Mouse (Mus musculus) heart, embryonic 10.5 days (tissue): Measurements from ENCODE around the gene Olfml2a. TPM values are rescaled to one million over a fixed set of nuclear protein-coding genes. Genes with fewer than 3 reads are reported as not detected.
"Not testable (repeated sequence)": the region's sequence is repeated elsewhere in the genome, so short reads cannot be mapped to it uniquely, and the experiment has no call there.

Experiments used
- DNase-seq: peaks from one replicate; pipeline ENCODE4 v3.0.0-alpha.2; 2017; ENCODE audit warnings: low spot score
- H3K27ac ChIP-seq: fragments of 300-500 bp; sonication (generic); 2 replicates; pipeline ENCODE4 v1.5.1; 2016; ENCODE audit warnings: mild to moderate bottlenecking
- H3K27me3 ChIP-seq: fragments of 300-500 bp; sonication (generic); 2 replicates; pipeline ENCODE4 v1.6.1; 2016; ENCODE audit warnings: mild to moderate bottlenecking; ENCODE audit not compliant: poor library complexity, insufficient read depth, severe bottlenecking
- H3K36me3 ChIP-seq: fragments of 300-500 bp; sonication (generic); 2 replicates; pipeline ENCODE4 v1.6.1; 2016; ENCODE audit warnings: mild to moderate bottlenecking, moderate library complexity
- H3K4me1 ChIP-seq: fragments of 300-500 bp; sonication (generic); 2 replicates; pipeline ENCODE4 v1.6.1; 2016; ENCODE audit warnings: mild to moderate bottlenecking
- H3K4me3 ChIP-seq: fragments of 300-500 bp; sonication (generic); 2 replicates; pipeline ENCODE4 v1.5.1; 2016; ENCODE audit warnings: mild to moderate bottlenecking, moderate library complexity
- H3K9me3 ChIP-seq: fragments of 300-500 bp; sonication (generic); 2 replicates; pipeline ENCODE4 v1.6.1; 2016; ENCODE audit warnings: mild to moderate bottlenecking, moderate library complexity
- WGBS: fragments of 180-500 bp; shearing (Covaris S2); methylation state at CpG from one replicate; pipeline ENCODE4 v1.1.7; 2016; 5-methylcytosine and 5-hydroxymethylcytosine counted together
- polyA plus RNA-seq: library from polyadenylated mRNA; unstranded; fragments of >200 nt; fragmentation: Nextera tagmentation; extraction: Ambion mirVana; gene quantifications from 2 replicates; pipeline ENCODE4 v1.2.1, GENCODE M21; 2016

Olfml2a gene
- polyA plus RNA-seq, 1 experiment from 2014 or later, result 2.1 TPM

GRCm38 (mm10) chr2:39010144-39010543 is 78.4 kb downstream of the Olfml2a start:
- peaks cover 34% of the 10 kb centered on the region for H3K36me3 ChIP-seq
- WGBS, result 89% methylated on average over 5 of the region's 5 CpGs
- not testable (repeated sequence) for H3K9me3 ChIP-seq, DNase-seq, H3K27ac ChIP-seq, H3K4me3 ChIP-seq, H3K27me3 ChIP-seq
- peaks cover 27% of the 10 kb centered on the region for H3K4me1 ChIP-seq

DNA sequence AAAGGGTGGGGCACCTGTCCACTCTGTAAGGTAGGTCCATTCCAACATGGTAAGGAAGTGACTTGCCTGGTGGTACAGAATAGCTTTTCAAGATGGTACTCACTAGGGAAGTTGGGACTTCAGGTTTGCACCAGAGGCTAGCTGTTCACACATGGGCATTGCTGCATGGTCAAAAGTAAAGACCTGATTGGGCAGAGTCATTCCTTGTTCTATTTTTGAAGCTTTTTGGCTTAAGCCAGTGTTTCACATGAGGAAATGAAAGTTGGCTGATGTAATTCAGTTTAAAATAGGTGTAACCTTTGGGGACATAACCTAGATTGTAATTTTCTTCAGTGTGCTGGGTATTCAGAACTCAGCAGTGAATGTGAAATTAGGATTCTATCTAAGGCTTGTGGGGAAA is 79.5 kb downstream of the Olfml2a start:
- Histone ChIP-seq H3K27ac (no peak overlapping the region), H3K27me3 (no peaks in the 10 kb centered on the region), H3K36me3 (peaks cover 45% of the 10 kb centered on the region), H3K9me3 (no peaks in the 10 kb centered on the region), H3K4me3 (no peak overlapping the region), H3K4me1 (peaks cover 20% of the 10 kb centered on the region)
- DNase-seq, result no peak

DNA sequence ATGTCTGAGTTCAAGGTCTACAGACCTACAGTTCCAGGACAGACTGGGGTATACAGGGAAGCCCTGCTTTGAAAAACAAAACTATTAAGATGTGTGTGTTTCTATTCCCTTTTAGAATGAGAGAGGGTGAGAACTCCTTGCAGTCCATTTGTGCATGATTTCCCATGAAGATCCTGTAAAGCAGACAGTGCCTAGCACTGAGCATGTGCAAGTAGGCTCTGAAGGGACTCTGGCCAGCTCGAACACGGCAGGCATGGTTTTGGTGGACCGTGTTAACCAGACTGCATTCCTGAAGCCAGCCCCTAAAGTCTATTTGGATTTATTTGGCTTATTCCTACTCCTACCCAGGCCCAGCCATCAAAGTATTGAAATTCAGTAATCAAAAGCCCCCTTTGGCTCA is 80.2 kb downstream of the Olfml2a start:
- Histone ChIP-seq H3K9me3 (no peaks in the 10 kb centered on the region), H3K36me3 (peaks cover 52% of the 10 kb centered on the region), H3K4me3 (no peak overlapping the region), H3K27me3 (no peaks in the 10 kb centered on the region), H3K27ac (no peak overlapping the region), H3K4me1 (peaks cover 15% of the 10 kb centered on the region)
- no peak for DNase-seq
- WGBS, result 91% methylated on average over 3 of the region's 3 CpGs

DNA sequence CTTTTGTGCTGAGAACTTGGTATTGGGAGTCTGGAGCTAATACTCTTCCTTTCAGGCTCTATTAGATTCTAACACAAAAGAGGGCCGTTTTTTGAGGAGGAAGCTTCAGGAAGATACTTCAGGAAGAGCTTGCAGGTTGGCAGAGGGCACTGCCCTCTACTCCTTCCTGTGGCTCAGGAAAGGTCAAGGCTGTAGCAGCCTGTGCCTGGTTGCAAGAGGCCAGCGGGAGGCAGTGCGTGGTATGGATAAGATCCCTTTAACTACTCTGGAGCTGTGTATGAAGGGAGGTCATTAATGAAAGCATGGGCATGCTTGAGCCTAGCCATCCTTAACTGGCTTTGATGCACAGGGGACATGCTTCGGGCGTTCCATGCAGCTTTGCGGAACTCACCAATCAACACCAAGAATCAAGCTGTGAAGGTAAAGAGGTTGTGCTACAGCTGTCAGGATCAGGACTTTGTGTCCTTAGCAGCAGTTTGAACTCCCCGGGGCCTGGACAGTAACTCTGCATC is 81.0 kb downstream of the Olfml2a start:
- H3K4me3 ChIP-seq, result no peak overlapping the region
- WGBS, result 86% methylated on average over 7 of the region's 7 CpGs
- H3K27ac ChIP-seq, result no peak overlapping the region
- no peaks in the 10 kb centered on the region for H3K27me3 ChIP-seq
- H3K4me1 ChIP-seq, result peaks cover 12% of the 10 kb centered on the region
- peaks cover 55% of the 10 kb centered on the region for H3K36me3 ChIP-seq
- DNase-seq, result no peak
- no peaks in the 10 kb centered on the region for H3K9me3 ChIP-seq

Other genes with a start within 250 kb of the Olfml2a start
- not detected in 2 replicates for gene Nr5a1, start 217.4 kb upstream of the Olfml2a start, polyA plus RNA-seq
- 2.1 and 4.5 TPM in 2 replicates for gene Nr6a1, start 4.3 kb upstream of the Olfml2a start, polyA plus RNA-seq
- gene Wdr38, start 65.5 kb downstream of the Olfml2a start, polyA plus RNA-seq, result 0.89 and 1.4 TPM in 2 replicates
- gene Arpc5l, start 73.4 kb downstream of the Olfml2a start, polyA plus RNA-seq, result 93.9 and 118 TPM in 2 replicates
- gene Rpl35, start 73.6 kb downstream of the Olfml2a start, polyA plus RNA-seq, result 724 and 889 TPM in 2 replicates
- 18.1 and 18.5 TPM in 2 replicates for gene Golga1, start 133.6 kb downstream of the Olfml2a start, polyA plus RNA-seq